Mouse (Mus musculus) subcutaneous adipose tissue, adult 2 months (tissue): ENCODE results near the gene Irgm2. TPM values are rescaled to one million over a fixed set of nuclear protein-coding genes. Genes with fewer than 3 reads are reported as not detected.

ENCODE experiments used
- polyA plus RNA-seq: library from polyadenylated mRNA; depleted of rRNA; stranded (reverse); fragments of >200 nt; gene quantifications from 2 replicates; pipeline ENCODE4 v1.2.3, GENCODE M21; 2012; ENCODE audit warnings: low replicate concordance; rRNA removed

Gene Irgm2
- 21.8 and 25.9 TPM in 2 replicates for polyA plus RNA-seq

GRCm38 (mm10) chr11:58199229-58200037 is at the start of gene Irgm2, which contains the start of gene Igtp:
Gene Irgm2, plus strand, starts transcription at chr11:58199618.
Gene Igtp, plus strand, starts transcription at chr11:58199556.

GRCm38 (mm10) chr11:58168167-58168915 is 31.1 kb upstream of the Irgm2 start, which contains the start of gene Gemin5:
Gene Gemin5, minus strand, starts transcription at chr11:58168539.

GRCm38 (mm10) chr11:58171459-58172091 is 27.8 kb upstream of the Irgm2 start, which contains the start of gene Mrpl22:
Gene Mrpl22, plus strand, starts transcription at chr11:58171661.

Other genes with a start within 250 kb of the Irgm2 start
- gene Larp1, start 190.6 kb upstream of the Irgm2 start, polyA plus RNA-seq: 41.8 and 59.4 TPM in 2 replicates
- 1.3 and 2.0 TPM in 2 replicates for gene Gm12248, start 106.5 kb upstream of the Irgm2 start, polyA plus RNA-seq
- gene Cnot8, start 95.5 kb upstream of the Irgm2 start, polyA plus RNA-seq: 58.5 and 71.5 TPM in 2 replicates
- 6.8 and 17.7 TPM in 2 replicates for gene Gemin5, start 31.1 kb upstream of the Irgm2 start, polyA plus RNA-seq
- gene Mrpl22, start 28.0 kb upstream of the Irgm2 start, polyA plus RNA-seq: 33.5 and 49.3 TPM in 2 replicates
- 25.1 and 34.8 TPM in 2 replicates for gene Igtp, start 62 bp upstream of the Irgm2 start, polyA plus RNA-seq
- gene 4930438A08Rik, start 75.2 kb downstream of the Irgm2 start, polyA plus RNA-seq: 0.10 TPM in 1 of 2 replicates, not detected in the other
- gene Zfp692, start 107.5 kb downstream of the Irgm2 start, polyA plus RNA-seq: 17.5 and 37.2 TPM in 2 replicates
- 30.7 and 40.5 TPM in 2 replicates for gene Zfp672, start 130.7 kb downstream of the Irgm2 start, polyA plus RNA-seq
- gene Sh3bp5l, start 131.1 kb downstream of the Irgm2 start, polyA plus RNA-seq: 35.8 and 47.7 TPM in 2 replicates
- 2.0 and 2.6 TPM in 2 replicates for gene Lypd8, start 179.4 kb downstream of the Irgm2 start, polyA plus RNA-seq
- gene 1810065E05Rik, start 221.5 kb downstream of the Irgm2 start, polyA plus RNA-seq: not detected in 2 replicates
- not detected in 2 replicates for gene Gm12253, start 232.9 kb downstream of the Irgm2 start, polyA plus RNA-seq